Mouse (Mus musculus): ENCODE results near the gene Lrmda.

Gene Lrmda

DNA sequence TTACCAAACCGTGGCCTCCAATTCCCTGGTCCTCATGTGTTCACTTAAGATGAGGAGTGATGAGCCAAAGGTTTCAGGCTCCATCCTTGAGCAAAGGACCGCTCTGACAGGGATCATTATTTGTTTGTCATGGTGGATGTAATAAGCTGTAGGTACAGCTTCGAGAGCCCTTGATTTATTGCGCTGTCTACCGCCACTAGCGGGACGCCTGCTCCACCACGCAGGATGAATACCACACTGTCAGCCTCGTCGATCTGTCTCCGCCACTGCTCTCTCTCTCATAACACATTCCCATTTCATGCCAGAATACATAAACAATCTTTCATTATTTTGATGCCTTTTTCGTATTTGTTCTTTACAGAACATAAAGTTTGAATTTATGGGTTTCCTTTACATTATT is 235.9 kb downstream of the Lrmda start:
- DNase-seq (ENCODE audit: low spot score): no peak

DNA sequence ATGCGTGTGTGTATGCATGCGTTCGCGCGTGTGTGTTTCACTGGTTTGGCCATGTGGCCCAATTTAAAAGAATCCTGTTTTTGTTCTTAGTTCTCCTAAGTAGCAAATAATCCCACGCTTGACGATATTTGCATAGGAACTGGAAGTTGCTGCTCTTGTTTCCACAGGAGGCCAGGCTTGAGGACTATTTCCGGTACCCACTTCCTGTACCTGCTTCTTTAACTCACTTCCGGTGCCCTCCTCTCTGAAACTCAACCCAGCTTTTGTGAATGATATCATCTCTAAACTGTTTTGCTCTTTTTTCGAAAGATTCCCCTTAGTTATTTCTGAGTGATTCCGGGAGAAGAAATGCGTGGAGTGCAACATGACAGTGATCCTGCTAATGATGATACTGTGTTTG is 236.8 kb downstream of the Lrmda start:
- no peak for DNase-seq (ENCODE audit: low spot score)

DNA sequence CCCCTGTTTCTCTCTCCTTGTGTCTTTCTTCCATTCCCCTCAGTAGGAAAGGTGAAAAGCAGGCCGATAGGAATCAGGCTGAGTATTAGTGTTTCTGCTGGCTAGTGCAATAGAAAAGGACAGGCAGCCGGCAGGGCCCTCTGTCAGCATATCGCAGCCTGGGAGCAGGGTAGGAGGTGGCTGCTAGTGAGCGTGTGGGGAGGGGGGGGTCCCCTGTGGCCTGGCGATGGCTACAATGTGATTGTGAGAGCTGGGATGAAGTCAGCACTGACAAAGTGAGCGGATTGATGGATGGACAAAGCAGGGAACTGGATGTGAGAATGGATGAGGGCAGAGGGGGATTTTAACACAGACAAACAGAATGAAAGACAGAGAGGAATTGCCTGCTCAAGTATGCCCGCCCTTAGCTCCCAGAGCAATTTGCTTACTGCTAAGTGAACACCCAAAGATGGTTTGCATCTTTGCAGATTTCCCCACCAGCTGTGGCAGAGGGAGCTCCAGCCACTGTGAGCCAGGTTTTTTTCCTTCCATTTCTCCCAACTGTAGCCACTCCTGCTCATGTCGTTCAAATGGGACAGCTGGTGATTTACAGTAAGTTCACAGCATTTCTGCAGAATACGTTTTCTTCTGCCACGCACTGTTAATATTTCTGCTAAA is 240.0 kb downstream of the Lrmda start:
- DNase-seq (ENCODE audit: low spot score): no peak

DNA sequence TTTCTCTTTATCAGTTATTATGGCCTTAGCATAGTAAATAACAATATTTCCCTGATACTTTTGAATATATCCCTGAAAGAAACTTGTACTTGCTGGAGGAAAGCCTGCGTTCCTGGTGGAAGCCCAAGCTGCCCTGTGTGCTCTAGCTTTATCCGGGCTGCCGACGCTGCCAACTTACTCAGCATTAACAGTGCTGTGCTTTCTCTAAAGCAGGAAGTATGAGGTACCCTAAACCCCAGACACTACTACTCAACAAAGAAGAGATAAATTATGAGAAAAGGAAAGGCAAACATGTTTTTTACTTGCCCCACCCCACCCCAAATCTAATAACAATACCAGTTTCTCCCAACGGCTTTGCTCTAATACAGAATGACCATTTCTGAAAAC is 240.5 kb downstream of the Lrmda start:
- DNase-seq (ENCODE audit: low spot score): no peak

DNA sequence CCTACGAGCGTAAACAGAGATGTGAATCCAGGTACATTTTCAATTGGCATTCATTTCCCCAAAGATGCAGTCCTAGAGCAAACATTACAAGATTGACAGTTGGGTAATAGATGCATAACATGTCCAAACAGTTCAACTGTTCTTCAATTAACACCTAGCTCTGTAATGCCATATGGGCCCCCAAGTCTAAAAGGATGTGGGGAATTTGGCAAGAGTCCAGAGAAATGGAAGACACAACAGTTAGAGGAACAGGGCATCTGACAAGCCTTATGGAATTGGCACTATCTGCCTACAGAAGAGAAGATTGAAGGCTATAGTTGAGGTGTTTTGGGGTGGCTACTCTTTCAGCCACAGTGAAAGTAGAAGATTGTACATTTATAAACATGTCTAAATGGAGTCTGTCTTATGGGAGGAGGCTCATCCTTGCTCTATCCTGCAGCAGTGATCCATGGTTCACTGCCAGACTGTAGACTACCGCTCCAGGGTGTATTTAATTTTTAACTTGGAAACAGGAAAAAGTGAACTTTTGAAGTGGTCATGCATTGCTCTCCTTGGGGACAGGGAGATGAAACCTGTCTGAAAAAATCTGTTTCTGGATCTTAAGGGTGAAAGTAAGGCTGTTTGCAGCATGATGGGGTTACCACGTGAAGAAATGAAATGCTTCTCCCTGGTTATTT is 245.9 kb downstream of the Lrmda start:
- no peak for DNase-seq (ENCODE audit: low spot score)

DNA sequence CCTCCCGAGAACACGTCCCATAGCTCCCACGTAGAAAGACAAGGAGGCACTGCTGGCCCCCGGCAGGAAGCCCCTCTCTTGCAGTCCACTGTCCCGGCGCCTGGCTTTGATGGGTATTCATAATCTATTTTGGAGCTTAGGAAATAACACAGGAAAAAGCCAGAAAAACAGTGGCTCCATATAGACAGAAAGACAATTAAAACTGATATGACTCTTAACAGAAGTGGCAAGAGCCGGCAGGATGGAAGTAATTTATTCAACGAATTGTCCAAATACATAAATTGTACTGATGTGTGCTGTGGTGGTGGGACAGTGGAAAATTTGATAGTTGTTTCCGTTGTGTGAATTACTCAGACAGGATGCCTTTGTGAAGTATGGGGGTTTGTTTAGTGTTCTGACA is 250.3 kb downstream of the Lrmda start:
- DNase-seq (ENCODE audit: low spot score): no peak

DNA sequence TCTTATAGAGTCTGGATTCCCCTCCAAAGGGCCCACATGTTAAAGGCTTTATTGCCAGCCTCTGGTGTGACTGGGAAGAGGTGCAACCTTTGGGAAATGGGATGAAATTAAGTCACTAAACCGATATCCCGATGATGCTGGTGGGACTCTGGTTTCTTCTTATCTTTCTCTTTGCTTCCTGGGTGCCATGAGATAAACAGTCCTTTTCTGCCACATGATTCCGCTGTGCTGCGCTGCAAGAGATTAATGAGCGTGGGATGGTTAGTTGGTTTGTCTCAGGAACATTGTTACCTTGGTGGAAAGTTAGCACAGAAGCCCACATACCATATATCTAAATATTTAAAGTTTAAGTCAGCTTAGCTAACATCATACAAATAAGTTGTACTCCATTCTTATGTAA is 258.5 kb downstream of the Lrmda start:
- no peak for DNase-seq (ENCODE audit: low spot score)

DNA sequence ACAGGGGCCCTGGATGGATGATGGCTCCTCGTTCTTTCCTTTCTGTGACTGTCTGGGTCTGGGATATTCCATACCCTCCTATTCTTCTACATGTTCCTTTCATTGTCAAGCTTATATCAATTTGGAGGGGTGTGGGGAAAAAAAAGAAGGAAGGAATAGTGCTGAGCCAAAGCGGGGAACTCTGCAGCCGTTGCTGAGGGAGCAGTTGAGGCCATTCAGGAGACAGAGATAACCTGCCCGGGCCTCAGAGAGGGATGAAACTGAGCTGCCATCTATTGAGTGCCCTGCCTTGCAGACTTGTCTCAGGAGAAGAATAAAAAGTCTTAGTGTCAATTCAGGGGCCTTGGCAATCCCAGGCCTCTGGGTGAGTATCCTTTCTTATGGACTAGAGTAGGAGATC is 260.1 kb downstream of the Lrmda start:
- DNase-seq (ENCODE audit: low spot score): no peak

DNA sequence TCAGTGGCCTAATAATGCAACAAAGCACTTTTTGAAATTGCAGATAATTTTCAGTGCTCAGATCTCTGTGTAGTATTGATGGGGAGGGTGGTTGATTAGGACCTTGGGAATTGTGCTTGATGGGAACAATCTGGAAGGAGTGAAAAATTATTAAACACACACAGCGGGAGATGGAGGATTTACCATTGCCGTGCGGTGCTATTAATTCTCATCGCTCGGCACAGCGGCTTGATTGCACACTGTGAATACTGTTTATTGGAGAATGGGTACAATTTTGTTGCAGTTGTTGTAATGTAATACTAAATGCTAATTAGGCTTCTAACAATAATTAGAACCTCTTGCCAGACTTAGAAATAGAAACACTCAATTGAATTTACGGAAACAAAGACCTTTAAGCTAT is 262.1 kb downstream of the Lrmda start:
- no peak for DNase-seq (ENCODE audit: low spot score)

DNA sequence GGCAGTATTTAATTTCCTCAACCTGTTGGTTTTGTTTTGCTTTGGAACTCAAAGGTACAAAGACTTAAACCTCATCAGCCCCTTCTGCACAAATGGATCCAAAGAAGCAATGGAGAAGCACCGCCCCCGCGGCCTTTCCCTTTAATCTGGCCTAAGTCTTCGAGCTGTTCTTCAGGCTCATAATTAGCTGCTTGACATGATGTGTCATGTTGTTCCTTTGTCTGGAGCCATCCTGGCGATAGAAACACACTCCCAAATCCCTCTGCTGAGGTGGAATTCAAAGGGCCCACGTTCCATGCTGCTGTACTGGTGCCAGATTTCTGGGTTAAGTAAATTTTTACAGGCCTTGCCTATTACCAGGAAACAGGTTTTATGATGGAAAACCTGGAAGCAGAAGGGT is 263.3 kb downstream of the Lrmda start:
- DNase-seq (ENCODE audit: low spot score): no peak

DNA sequence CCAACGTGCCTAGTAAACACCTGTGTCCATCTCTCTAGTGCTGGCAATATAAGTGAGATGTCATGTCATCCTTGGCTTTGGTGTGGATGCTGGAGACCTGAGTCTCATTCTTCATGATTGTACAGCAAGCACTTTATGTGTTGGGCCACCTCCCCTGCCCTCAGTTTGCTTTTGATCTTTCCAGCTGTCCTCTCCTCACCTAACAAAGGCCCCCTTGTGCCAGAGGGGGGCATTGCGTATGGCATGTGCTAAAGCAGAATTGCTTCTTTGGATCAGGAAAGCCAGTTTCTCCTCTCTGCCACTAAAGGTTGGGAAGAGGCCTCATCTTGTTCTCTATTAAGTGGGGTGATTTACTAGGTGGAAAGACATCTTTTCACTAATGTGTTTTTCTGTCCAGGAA is 264.2 kb downstream of the Lrmda start:
- no peak for DNase-seq (ENCODE audit: low spot score)

DNA sequence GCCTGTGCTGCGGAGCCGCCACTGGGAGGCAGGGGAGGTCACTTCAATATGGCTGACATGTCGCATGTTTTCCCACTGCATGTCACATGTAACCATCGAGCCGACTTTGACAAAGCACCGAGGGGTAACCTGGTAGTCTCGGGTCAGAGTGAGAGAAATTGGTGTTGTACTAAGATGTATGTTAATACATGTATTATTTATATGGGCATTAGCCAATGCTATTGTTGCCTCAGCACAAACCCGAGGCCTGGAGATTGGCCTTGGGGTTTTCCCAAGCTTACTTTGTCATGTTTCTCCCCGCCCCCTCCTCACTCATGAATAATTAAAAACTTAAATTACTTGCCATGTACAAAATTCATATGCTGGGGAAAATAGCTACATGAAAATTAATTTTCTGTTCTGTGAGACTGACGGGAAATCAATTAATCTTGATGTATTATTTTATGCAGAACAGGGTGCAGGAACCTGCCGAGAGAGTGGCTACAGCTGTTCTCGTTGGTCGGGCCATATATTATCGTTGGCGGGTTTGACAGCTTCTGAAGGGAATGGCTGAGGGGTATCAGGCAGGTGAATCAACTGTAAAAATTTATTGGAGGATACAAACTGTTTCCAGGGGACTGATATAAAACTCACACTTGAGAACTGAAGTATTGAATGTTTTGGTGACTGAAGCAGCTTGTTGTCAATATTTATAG is 265.5 kb downstream of the Lrmda start:
- DNase-seq (ENCODE audit: low spot score): no peak

DNA sequence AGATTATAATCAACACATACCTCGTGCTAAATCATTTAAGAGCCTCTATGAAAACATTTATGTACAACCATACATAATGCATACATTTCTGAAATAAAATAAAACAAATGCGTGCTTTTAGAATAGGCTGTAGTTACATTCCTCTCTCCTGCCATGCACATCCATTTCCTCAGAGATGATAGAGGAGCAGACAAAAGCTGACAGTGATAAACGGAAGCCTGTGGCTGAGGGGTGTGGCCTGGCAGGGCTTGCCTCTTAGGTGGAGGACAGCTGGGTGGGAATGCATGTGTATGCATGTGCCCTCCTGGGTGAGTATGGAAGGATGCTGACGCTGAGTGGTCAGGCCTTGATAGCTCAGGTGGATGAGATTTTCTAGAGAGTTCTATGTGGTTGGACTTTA is 266.3 kb downstream of the Lrmda start:
- DNase-seq (ENCODE audit: low spot score): no peak

DNA sequence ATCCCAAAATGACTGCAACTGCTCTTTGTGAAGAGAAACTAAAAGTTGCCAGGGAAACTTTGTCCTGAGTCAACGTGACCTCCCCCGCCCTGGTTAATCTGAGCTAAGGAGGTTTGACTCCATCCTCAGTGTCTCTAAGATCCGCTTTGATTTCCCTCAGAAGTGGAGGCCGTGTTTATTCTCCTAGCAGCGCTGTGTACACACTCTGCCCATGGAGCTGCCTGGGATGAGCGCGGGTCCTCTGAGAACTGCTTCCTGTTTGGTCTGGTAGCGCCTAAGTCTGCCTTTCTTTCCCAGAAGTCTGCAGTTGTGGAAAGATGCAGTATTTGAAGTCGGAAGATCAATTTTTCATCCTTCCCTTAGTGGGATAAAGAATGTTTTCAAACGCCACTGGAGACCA is 268.7 kb downstream of the Lrmda start:
- no peak for DNase-seq (ENCODE audit: low spot score)

DNA sequence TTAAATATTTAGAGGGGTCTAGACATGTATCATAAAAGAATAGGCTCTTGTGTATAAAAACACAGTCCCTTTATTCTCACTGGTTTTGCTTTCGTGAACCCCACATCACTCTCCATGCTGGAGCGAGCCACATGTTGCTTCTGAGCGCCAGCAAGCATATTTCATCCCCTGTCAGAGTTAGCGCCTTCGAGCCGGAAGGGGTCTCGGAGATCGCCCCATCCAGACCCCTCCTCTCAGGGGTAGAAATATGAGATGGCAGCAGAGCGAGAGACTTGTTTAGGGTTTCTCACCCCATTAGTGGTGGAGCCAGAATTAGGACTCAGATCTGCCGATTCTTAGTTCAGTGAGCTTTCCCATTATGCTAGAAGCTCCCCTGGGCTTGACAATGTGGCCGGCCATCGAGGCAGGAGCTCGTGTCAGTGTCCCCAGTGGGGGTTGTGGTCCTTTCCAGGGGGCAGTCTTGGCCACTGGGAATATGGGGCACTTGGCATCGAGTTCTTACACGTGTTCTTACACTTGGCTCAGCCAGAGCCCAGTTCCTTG is 269.9 kb downstream of the Lrmda start:
- no peak for DNase-seq (ENCODE audit: low spot score)

DNA sequence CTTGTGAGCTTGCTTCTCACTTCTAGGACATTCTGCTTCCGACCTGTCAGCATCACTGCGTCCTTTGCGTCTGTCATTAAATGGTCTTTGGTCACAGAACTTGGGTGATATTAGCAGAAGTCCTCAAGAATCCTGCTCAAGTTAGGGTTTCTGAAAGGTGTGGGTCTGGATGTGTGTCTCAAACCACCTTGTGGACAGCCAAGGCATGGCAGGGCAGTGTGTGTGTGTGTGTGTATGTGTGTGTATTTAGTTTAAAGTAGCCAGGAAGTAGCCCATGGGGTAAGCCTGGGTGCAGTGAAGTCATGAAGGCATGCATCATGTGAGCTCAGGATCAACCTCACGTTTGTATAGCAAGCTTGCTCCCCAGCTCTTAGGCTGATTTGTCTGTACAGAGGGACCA is 274.9 kb downstream of the Lrmda start:
- no peak for DNase-seq (ENCODE audit: low spot score)

DNA sequence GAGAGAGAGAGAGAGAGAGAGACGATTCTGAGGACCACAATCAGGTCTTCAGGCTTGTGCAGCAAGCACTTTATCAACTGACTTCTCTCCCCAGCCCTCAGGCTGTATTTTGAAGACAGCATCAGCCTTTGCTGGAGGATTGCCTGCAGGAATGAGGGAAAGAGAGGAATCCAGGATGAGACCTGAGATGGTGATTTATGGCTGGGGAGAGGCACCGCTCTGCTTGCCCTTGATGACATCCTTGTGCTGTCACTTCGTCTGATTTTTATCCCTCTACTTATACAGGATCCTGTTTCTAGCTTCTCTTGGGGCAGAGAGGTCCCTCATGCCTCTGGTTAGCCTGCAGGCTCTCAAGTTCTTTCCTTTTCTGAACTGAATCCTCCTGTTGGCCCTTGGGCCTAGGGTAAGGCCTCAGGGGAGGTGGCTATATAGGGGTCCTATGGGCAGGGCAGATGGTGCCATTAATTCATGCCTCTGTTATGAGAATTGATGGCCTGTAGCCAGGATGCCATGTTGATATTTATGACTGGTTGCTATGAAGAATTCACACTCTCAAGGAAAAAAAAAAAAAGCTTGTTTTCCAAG is 277.2 kb downstream of the Lrmda start:
- DNase-seq (ENCODE audit: low spot score): no peak

DNA sequence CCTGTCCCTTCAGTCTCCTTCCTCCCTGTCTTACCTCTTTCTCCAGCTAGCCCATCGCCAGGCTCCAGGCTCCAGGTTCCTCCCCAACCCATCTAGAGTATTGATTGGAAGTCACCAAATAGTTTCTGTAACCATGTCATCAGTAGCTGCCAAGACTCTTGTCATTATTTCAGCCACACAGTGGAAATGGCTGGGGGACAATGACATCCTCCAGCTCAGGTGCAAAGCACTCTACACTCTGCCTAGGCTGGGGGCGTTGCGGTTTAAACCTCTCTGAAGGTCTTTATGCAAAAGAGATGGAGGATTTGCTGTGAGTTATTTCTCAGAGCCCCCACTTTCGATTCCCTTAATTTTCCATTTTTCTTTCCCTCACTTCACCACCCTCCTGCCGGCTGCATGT is 287.2 kb downstream of the Lrmda start:
- no peak for DNase-seq (ENCODE audit: low spot score)

DNA sequence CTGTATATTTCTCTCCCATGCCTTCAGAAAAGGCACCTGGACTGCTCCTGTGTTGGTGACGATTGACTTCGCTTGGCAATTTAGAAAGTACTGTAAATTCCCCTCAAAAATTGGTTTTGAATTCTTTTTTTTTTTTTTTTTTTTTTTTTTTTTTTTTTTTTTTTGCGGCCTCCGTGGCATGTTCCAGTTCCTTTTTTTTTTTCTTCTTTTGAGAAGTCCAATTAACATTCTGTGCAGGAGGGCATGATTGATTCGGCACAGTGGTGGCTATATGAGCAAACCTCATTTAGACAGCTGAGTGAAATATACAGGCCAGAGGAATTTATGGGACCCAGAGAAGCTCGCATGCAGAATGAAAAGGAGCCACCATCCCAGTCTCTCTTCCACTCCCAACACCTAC is 288.5 kb downstream of the Lrmda start:
- no peak for DNase-seq (ENCODE audit: low spot score)

DNA sequence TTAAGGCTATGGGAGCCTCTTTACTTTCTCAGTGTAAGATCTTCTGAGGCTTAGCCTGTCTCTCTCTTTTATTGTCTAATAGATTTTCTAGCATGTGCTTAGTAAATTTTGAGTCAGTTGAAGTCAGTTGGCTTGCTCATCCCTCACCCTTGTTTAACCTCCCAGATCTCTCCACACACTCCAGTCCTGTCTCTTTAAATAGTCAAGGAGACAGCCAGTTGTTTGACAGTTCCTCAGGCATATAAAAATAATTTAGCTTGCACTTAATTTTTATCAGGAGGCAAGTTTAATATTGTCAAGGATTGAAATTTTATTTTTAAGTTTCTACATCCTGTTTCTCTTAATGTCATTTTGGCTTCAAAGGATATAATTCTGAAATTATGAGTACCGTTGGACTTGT is 303.5 kb downstream of the Lrmda start:
- DNase-seq (ENCODE audit: low spot score): no peak

DNA sequence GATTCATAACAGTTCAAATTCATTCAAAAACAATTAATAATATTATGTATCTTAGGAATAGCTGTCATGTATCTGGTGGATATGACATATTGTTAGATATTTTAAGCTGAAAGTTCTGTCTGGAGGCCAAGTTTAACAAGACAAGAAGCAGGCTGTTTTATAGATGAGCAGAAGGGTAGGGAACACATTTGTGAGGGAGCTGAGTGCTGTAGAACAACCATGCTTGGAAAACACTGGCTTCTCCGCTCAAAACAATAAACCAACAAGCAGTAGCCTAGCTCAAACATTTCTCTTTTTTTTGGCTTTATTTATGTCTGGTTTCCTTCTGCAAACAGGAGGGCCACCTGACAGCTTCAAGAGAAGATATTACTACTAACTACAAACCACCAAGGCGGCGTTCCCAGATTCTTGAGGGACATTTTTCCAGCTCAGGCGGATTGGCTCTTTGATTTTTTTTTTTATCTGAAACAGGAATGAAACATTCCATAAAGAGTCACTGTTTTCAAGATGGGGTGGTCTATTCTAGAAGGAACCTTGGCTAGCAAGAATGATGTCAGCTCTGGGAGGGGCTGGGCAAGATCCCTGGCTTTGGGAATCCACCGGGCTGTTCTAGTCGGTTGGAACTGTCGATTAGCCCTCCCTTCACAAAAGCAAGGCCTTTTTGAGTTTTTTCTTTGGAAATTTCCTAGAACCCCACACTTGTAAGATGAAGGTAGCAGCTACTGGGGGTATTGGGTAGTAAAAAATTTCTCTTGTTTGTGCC is 304.2 kb downstream of the Lrmda start:
- no peak for DNase-seq (ENCODE audit: low spot score)
